Mouse (Mus musculus) heart, adult 2 months (tissue): Measurements from ENCODE around the gene Mcrip1. TPM values are rescaled to one million over a fixed set of nuclear protein-coding genes. Genes with fewer than 3 reads are reported as not detected.
A peak's percentile ranks its signal among the peaks of the same experiment; 100 is the strongest.

Source experiments
- DNase-seq, 2 experiments: peaks; one replicate each; pipeline ENCODE4 v3.0.0; 2021
- H3K27ac ChIP-seq: fragments of 200-600 bp; 2 replicates; pipeline ENCODE4 v1.8.1; 2022
- H3K27me3 ChIP-seq: fragments of 200-500 bp; 2 replicates; pipeline ENCODE4 v1.6.1; 2012; ENCODE audit warnings: mild to moderate bottlenecking, low read length, inconsistent platforms, mixed read lengths; ENCODE audit not compliant: control insufficient read depth, insufficient read depth
- H3K36me3 ChIP-seq: fragments of 200-500 bp; 2 replicates; pipeline ENCODE4 v1.6.1; 2012; ENCODE audit warnings: low read length, inconsistent platforms; ENCODE audit not compliant: control insufficient read depth, insufficient read depth
- H3K4me1 ChIP-seq: fragments of 200-500 bp; 2 replicates; pipeline ENCODE4 v1.6.1; 2011; ENCODE audit warnings: low read length; ENCODE audit not compliant: control insufficient read depth, insufficient read depth
- H3K4me3 ChIP-seq: fragments of 200-600 bp; 2 replicates; pipeline ENCODE4 v1.8.1; 2022
- H3K79me2 ChIP-seq: fragments of 200-500 bp; replicated peaks from 2 replicates; pipeline ENCODE4 v1.6.1; 2012; ENCODE audit warnings: mild to moderate bottlenecking, inconsistent platforms, low read length, moderate library complexity, mixed read lengths; ENCODE audit not compliant: control insufficient read depth, insufficient read depth
- H3K9ac ChIP-seq: fragments of 200-500 bp; 2 replicates; pipeline ENCODE4 v1.6.1; 2012; ENCODE audit warnings: low read depth, mild to moderate bottlenecking, control low read depth, inconsistent platforms, low read length, mixed read lengths
- CTCF ChIP-seq: fragments of 200-600 bp; IDR thresholded peaks from 2 replicates; pipeline ENCODE4 v1.8.1; 2022; ENCODE audit warnings: antibody characterized with exemption, mild to moderate bottlenecking, moderate library complexity
- EP300 ChIP-seq: fragments of 200-500 bp; IDR thresholded peaks from 2 replicates; pipeline ENCODE4 v1.6.1; 2011; ENCODE audit warnings: low read depth, low read length, control low read depth; ENCODE audit not compliant: insufficient read depth
- POLR2A ChIP-seq: fragments of 200-500 bp; IDR thresholded peaks from 2 replicates; pipeline ENCODE4 v1.6.1; 2011; ENCODE audit warnings: mild to moderate bottlenecking, low read depth, low read length, control low read depth; ENCODE audit not compliant: insufficient read depth
- WGBS: fragments of 180-500 bp; shearing (Covaris S2); methylation state at CpG from one replicate; pipeline ENCODE4 v1.1.7; 2018; 5-methylcytosine and 5-hydroxymethylcytosine counted together
- intact Hi-C: fragments of 180-260 bp; cut with DNase I; formaldehyde crosslinking; loops from one replicate; pipeline ENCODE4 v1.15.1; 2025
- long read RNA-seq: library from polyadenylated mRNA; stranded (forward); transcript quantifications from one replicate; pipeline ENCODE4 v2.0.0, GENCODE M21; 2021
- polyA plus RNA-seq: library from polyadenylated mRNA; depleted of rRNA; stranded (reverse); fragments of >200 nt; gene quantifications from 2 replicates; pipeline ENCODE4 v1.2.3, GENCODE M21; 2012; rRNA removed
- total RNA-seq, 2 experiments: library from RNA; stranded (reverse); gene quantifications; 2 replicates each; pipeline ENCODE4 v1.2.3; 2021

Mcrip1 gene
- total RNA-seq (10 to 100 TPM; 38.5 to 43.9 TPM), polyA plus RNA-seq (84.9 and 97.4 TPM in 2 replicates)
- long read RNA-seq, transcript Mcrip1-201 (5 exons, 1,205 nt): major isoform, 70 of 76 reads
- long read RNA-seq, partial matches to known transcripts: 4 of 76 reads
- long read RNA-seq, other reads (novel, unspliced or antisense): 1 of 76 reads

GRCm38 (mm10) chr11:120549168-120549945 lies at the start of gene Mcrip1:
TSS of gene Mcrip1 (minus strand) at chr11:120549727.
- Histone ChIP-seq H3K27ac (peak within 1 kb of the TSS; percentile 93), H3K9ac (peak within 1 kb of the TSS; percentile 95), H3K27me3 (no peaks in the 10 kb centered on the region), H3K4me1 (peaks cover 8% of the 10 kb centered on the region), H3K36me3 (no peaks in the 10 kb centered on the region), H3K79me2 (no peaks in the 10 kb centered on the region), H3K4me3 (peak within 1 kb of the TSS; percentile 96)
- DNase-seq: peak; percentile 96 to 97
- under 1% methylated on average over 82 of the region's 87 CpGs for WGBS
- peak; percentile 77 for TF ChIP-seq POLR2A
- TF ChIP-seq CTCF: no peak
- TF ChIP-seq EP300: no peak
- intact Hi-C loops: loop anchor here (2.0 to 5.0 kb wide), 3 partner anchors 21 to 33 kb away; partner anchors contain the start of gene Arhgdia

DNA sequence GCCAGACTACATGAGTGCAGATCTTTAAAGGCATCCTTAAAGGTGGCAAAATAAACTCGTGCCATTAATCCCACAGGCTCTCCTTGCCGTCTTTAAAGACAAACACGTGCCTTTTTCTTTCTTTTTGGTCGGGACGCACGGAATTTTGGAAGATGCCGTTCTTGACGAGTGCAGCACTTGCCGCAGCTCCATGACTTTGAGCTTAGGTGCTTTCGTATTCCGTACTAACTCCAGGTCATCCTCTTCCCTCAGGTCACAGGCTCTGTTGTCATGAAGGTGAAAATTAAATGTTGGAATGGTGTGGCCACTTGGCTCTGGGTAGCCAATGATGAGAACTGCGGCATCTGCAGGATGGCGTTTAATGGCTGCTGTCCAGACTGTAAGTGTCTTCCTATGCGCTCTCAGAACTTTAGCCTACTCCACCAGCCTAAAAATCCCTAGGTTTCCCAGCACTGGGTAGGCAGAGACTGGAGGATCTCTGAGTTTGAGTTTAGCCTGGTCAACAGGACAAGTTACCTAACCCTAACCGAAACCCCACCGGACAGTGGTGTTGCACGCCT lies 49.5 kb upstream of the Mcrip1 start:
- DNase-seq: no peak
- TF ChIP-seq CTCF (no peak), EP300 (no peak), POLR2A (no peak)
- H3K79me2 ChIP-seq: peaks cover 3% of the 10 kb centered on the region
- WGBS: 41% methylated on average over 17 of the region's 17 CpGs
- H3K27ac ChIP-seq: peak overlapping the region; percentile 77
- peak overlapping the region; percentile 81 for H3K9ac ChIP-seq
- peaks cover 7% of the 10 kb centered on the region for H3K4me1 ChIP-seq
- peak overlapping the region; percentile 85 for H3K4me3 ChIP-seq
- H3K27me3 ChIP-seq: no peaks in the 10 kb centered on the region
- intact Hi-C loops: no loop called here
- H3K36me3 ChIP-seq: no peaks in the 10 kb centered on the region; the same call in 1 of the 2 replicates

DNA sequence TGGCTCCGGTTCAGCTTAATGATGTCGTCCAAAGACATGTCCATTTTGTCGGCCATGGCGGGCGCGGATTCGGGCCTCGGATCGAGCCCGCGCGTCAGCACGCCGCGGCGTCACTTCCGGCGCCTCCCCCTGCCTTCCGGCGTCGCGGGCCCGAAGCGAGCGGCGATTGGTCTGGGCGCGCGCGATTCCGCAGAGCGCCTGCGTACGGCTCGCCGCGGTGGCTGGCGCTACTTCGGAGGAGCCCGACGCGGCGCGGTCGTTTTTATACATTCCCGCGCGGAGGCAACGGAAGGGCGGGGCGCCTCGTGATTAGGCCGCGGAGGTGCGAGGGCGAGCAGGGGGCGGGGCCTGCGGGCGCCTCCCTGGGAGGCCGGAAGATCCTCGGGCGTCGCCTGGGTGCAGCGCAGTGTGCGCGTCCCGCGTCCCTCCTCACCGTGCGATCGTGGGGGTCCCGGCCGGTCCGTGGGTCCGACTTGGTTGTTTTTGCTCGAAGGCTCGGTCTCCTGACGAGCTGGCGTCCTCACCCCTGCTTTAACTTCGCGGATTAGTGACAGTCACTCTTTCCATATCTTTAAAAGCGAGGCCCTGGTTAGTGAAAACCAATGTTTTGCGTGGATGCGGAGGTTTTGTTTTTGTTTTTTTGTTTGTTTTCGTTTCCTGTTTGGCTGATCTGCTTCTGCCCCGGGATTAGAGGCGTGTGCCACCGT lies 48.9 kb upstream of the Mcrip1 start, which contains the start of the genes Alyref and Anapc11:
Alyref (minus strand) TSS at position 83 of the 707 bp plus-strand sequence.
Anapc11 (plus strand) TSS at position 139 of the 707 bp plus-strand sequence.
- no peaks in the 10 kb centered on the region; the same call in 1 of the 2 replicates for H3K36me3 ChIP-seq
- peak; percentile 26 for TF ChIP-seq CTCF
- no peak for TF ChIP-seq EP300
- peak; percentile 53 for TF ChIP-seq POLR2A

DNA sequence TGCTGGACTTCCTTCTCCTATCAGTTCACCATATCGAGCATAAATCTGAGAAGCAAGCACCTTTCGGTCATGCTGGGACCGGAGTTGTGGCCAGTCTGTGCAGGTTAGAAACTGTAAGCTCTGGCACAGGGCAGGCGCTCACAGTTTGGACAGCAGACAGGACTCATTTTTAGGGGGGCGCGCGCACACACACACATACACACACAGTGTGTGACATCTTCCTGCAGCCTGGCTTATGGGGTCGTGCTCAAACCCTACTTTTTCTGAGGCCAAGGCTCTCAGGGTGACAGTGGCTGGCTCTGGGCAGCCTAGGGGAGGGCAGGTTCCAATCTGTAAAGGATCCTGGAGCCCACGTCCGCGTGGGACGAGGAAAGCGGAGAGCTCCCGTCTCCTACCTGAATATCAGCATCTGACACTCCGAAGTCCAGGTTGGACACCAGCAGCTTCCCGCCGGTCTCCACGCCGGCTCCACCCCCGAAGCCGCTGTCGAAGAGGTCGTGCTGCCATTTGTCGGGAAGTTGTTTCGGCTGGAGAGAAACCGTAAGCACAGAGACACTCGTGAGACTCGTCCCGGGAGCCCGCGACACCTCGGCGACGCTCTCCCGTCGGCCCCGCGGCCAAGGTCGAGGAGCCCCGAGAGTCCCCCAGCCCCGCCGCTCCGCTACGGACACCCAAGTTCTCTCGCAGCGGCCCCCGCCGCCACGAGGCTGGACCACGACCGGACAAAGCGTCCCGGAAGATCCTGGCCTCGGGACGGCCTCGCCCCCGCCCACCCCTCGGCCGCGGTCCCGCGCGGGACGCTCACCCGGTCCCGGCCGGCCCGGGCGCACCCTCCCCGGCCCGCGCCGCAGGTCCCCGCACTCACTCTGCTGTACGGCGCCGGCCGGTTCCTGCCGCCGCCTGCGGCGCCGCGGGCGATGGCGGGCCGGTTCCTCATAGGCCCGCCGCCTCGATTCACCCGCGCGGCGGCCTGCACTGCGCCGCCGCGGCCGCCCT lies 48.0 kb upstream of the Mcrip1 start:
- TF ChIP-seq EP300 (no peak), POLR2A (no peak), CTCF (no peak)
- H3K4me3 ChIP-seq: peak overlapping the region; percentile 85
- WGBS: 3% methylated on average over 96 of the region's 99 CpGs

More for the DNA sequence above, 48.9 kb upstream of the Mcrip1 start, which contains the start of the genes Alyref and Anapc11:
- peak; percentile 96 to 97 for DNase-seq
- peak within 1 kb of the TSS; percentile 84 for H3K9ac ChIP-seq
- H3K79me2 ChIP-seq: peaks cover 3% of the 10 kb centered on the region
- peak within 1 kb of the TSS; percentile 85 for H3K4me3 ChIP-seq
- H3K27ac ChIP-seq: peak within 1 kb of the TSS; percentile 77
- WGBS: under 1% methylated on average over 88 of the region's 88 CpGs
- no peaks in the 10 kb centered on the region for H3K27me3 ChIP-seq
- intact Hi-C loops: no loop called here
- H3K4me1 ChIP-seq: peaks cover 7% of the 10 kb centered on the region

More for the DNA sequence above, 48.0 kb upstream of the Mcrip1 start:
- DNase-seq: no peak
- peaks cover 3% of the 10 kb centered on the region for H3K79me2 ChIP-seq
- intact Hi-C loops: no loop called here
- H3K27me3 ChIP-seq: no peaks in the 10 kb centered on the region
- H3K4me1 ChIP-seq: peaks cover 7% of the 10 kb centered on the region
- peak overlapping the region; percentile 77 for H3K27ac ChIP-seq
- H3K36me3 ChIP-seq: no peaks in the 10 kb centered on the region; the same call in none of the 2 replicates
- peak overlapping the region; percentile 84 for H3K9ac ChIP-seq
